Mouse (Mus musculus): ENCODE data around the gene Ypel1. TPM values are rescaled to one million over a fixed set of nuclear protein-coding genes. Genes with fewer than 3 reads are reported as not detected.

Gene Ypel1
- polyA plus RNA-seq (2014; fragmentation: Nextera tagmentation; extraction: Ambion mirVana), result 169 and 174 TPM in 2 replicates

DNA sequence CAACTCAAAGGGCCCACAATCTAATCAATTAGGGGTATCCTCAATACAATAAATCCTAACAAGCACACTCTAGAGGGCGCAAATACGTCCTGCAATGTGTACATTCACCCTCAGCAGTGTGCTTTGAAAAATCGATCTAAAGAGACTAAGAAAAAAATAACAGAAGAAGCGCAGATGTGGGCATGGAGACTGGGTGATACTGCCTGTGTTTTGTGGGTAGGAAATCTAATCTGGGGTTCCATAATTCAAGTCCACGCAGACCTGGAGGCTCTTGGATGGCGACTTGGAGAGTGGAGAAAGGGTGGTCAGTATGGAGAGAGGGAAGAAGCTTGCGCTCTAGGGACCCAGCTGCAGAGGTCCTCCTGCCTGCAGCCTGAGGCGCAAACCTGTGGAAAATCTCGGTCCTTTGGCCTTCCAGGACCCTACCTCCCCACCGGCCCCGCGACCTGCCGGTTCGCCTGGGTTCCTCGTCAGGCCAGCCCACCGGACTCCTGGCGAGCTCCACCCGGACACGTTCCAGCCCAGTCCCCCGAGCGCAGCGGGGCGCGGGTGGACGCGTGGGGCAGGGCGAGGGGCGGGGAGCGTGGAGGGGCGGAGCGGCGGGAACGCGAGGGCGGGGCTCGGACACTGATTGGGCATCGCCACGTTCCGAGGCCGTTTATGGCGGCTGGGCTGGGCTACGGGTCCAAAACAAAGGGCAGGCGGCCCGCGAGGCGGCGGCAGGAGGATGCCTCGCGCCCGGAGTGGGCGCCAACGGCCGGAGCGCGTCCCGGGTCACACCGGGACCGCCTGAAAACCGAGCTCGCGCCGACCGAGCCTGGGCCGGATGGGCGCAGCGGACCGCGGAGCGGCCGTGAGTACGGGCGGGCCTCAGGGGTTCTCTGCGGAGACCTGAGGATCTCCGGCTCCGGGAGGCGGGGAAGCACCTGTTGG, at the start of gene Ypel1:
Gene Ypel1 (plus strand): TSS at position 186 of the 933 bp plus-strand sequence.
- Histone ChIP-seq H3K9ac (replicated peaks; ENCODE audit: low read length) (peak within 1 kb of the TSS; percentile 88), H3K4me1 (ENCODE audit: control insufficient read depth, insufficient read depth, low read length) (peaks cover 11% of the 10 kb centered on the region), H3K9me3 (ENCODE audit: control insufficient read depth, low read length) (no peaks in the 10 kb centered on the region), H3K27me3 (ENCODE audit: control insufficient read depth, insufficient read depth, low read length) (no peaks in the 10 kb centered on the region), H3K4me3 (replicated peaks; ENCODE audit: low read depth, low read length) (peak within 1 kb of the TSS; percentile 82), H3K4me2 (ENCODE audit: low read length) (peak within 1 kb of the TSS; percentile 63), H3K27ac (replicated peaks; ENCODE audit: low read depth, low read length) (peak within 1 kb of the TSS; percentile 96), H3K36me3 (ENCODE audit: control insufficient read depth, insufficient read depth, low read length) (peaks cover 13% of the 10 kb centered on the region)
- peak; percentile 94 for DNase-seq
- WGBS, result under 1% methylated on average over 75 of the region's 76 CpGs
- ATAC-seq (ENCODE audit: low FRiP score, low TSS enrichment), result peak; percentile 95

DNA sequence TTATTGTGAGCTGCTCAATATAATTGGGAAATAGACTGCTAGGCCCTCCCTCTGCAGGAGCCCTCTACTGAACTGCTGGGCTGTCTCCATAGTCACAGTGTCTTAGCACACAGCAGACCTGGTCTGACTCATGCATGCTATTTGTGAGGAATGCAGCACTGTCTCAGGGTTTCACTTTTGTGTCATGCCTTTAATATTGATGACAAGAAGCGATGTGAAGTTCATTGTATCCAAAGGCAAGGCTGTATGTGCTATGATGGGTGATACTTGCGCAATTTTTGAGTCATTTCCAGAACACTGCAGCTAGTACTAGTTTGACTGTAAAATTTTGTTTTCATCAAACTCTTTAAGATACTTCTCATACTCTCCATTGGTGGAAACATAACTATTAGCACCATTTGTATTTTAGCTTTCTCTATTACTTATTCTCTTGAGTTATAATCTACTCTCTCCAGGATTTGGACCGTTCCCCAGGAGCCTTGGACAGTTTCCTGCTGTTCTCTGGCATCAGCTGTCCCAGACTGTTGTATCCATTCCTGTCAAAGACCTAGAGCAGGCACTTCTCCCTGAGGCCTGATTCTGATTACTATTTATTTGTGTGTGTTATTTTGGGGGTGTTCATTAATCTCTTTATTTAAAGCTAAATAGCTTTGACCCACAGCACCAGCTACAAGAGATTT, 44.9 kb upstream of the Ypel1 start:
- no peak for ATAC-seq (ENCODE audit: low FRiP score, low TSS enrichment)
- DNase-seq, result no peak
- peaks cover 52% of the 10 kb centered on the region for H3K36me3 ChIP-seq (ENCODE audit: control insufficient read depth, insufficient read depth, low read length)
- no peak overlapping the region for H3K9ac ChIP-seq (replicated peaks; ENCODE audit: low read length)
- no peak overlapping the region for H3K4me3 ChIP-seq (replicated peaks; ENCODE audit: low read depth, low read length)
- H3K27me3 ChIP-seq (ENCODE audit: control insufficient read depth, insufficient read depth, low read length), result no peaks in the 10 kb centered on the region
- no peak overlapping the region for H3K4me2 ChIP-seq (ENCODE audit: low read length)
- no peak overlapping the region for H3K27ac ChIP-seq (replicated peaks; ENCODE audit: low read depth, low read length)
- 91% methylated on average over 3 of the region's 3 CpGs for WGBS
- no peaks in the 10 kb centered on the region for H3K9me3 ChIP-seq (ENCODE audit: control insufficient read depth, low read length)
- no peaks in the 10 kb centered on the region for H3K4me1 ChIP-seq (ENCODE audit: control insufficient read depth, insufficient read depth, low read length)

DNA sequence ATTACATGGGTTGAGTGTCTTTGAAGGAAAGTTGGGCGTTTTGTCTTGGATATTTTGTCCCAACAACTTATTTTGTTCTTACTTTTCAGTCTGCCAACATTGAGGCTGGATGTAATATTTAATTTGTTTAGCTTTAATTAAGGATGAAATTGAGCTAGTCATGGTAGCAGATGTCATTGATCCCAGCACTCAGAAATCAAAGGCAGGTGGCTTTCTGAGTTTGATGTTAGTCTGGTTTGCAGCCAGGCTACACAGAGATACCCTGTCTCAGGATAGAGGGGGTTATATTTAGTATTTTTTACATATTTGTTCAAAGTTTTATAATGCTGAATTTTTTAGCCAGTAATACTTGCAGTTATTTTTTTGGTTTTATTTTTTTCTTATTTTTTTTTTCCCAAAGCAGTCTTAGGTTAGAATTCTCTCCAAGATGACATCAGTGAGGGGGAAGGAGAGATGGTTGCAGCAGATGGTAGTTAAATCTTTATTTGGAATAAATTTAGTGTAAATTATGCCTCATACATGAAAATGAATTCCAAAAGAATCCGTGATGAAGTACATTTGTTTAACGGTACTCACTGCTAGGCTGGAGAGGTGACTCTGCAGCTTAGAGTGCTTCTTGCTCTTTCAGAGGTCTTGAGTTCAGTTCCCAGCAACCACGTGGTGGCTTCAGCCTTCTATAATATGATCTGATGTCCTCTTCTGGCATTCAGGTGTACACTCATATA, 39.4 kb upstream of the Ypel1 start:
- WGBS, result 57% methylated on average over 4 of the region's 4 CpGs
- Histone ChIP-seq H3K4me3 (replicated peaks; ENCODE audit: low read depth, low read length) (no peak overlapping the region), H3K27ac (replicated peaks; ENCODE audit: low read depth, low read length) (no peak overlapping the region), H3K4me1 (ENCODE audit: control insufficient read depth, insufficient read depth, low read length) (no peaks in the 10 kb centered on the region), H3K36me3 (ENCODE audit: control insufficient read depth, insufficient read depth, low read length) (peaks cover 42% of the 10 kb centered on the region), H3K27me3 (ENCODE audit: control insufficient read depth, insufficient read depth, low read length) (no peaks in the 10 kb centered on the region), H3K9ac (replicated peaks; ENCODE audit: low read length) (no peak overlapping the region), H3K4me2 (ENCODE audit: low read length) (no peak overlapping the region), H3K9me3 (ENCODE audit: control insufficient read depth, low read length) (no peaks in the 10 kb centered on the region)
- ATAC-seq (ENCODE audit: low FRiP score, low TSS enrichment) (no peak), DNase-seq (no peak)

DNA sequence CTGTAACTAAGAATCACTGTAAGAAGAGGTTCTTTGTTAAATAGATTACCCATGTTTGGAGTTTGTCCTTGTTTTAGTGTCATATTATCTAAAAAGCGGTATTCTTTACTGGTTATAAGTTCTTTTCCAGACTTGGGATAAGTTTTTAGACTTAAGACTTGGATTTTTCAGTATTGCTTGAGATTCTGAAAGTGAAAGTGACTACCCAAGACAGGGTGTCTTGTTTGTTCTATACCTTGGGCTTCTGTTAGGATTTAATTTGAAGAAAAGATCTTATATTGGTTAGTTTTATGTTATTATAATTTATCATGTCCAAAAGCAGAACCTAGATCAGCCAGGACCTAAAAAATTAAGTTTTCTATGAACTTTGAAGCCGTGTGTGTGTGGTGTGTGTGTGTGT, 35.7 kb upstream of the Ypel1 start:
- no peak overlapping the region for H3K4me2 ChIP-seq (ENCODE audit: low read length)
- H3K4me3 ChIP-seq (replicated peaks; ENCODE audit: low read depth, low read length), result no peak overlapping the region
- 95% methylated on average over 2 of the region's 2 CpGs for WGBS
- H3K27ac ChIP-seq (replicated peaks; ENCODE audit: low read depth, low read length), result no peak overlapping the region
- H3K9me3 ChIP-seq (ENCODE audit: control insufficient read depth, low read length), result no peaks in the 10 kb centered on the region
- ATAC-seq (ENCODE audit: low FRiP score, low TSS enrichment), result no peak
- H3K4me1 ChIP-seq (ENCODE audit: control insufficient read depth, insufficient read depth, low read length), result no peaks in the 10 kb centered on the region
- H3K9ac ChIP-seq (replicated peaks; ENCODE audit: low read length), result no peak overlapping the region
- no peaks in the 10 kb centered on the region for H3K27me3 ChIP-seq (ENCODE audit: control insufficient read depth, insufficient read depth, low read length)
- peaks cover 54% of the 10 kb centered on the region for H3K36me3 ChIP-seq (ENCODE audit: control insufficient read depth, insufficient read depth, low read length)
- no peak for DNase-seq

DNA sequence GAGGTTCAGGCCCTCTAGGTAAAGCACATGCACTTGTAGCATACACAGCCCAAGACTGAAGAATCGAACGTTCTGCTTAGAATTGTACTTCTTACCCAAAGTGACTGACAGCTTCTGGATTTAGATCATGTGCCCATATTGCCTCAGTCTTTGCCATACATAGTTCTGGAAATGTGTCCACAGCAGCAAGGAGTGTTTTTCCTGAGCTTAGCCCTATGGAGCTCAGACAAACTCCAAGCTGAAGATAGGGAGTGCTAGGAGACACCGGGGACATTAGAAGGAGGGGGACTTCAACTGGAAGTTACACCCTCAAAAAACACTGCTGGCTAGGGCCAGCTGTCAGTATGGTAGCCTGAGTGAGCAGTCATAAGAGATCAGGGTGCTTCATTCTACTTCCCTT, 28.8 kb upstream of the Ypel1 start:
- 96% methylated on average over 3 of the region's 3 CpGs for WGBS
- no peaks in the 10 kb centered on the region for H3K9me3 ChIP-seq (ENCODE audit: control insufficient read depth, low read length)
- no peak overlapping the region for H3K9ac ChIP-seq (replicated peaks; ENCODE audit: low read length)
- no peak overlapping the region for H3K4me3 ChIP-seq (replicated peaks; ENCODE audit: low read depth, low read length)
- no peak overlapping the region for H3K27ac ChIP-seq (replicated peaks; ENCODE audit: low read depth, low read length)
- peaks cover 82% of the 10 kb centered on the region for H3K36me3 ChIP-seq (ENCODE audit: control insufficient read depth, insufficient read depth, low read length)
- DNase-seq (no peak), ATAC-seq (ENCODE audit: low FRiP score, low TSS enrichment) (no peak)
- H3K4me1 ChIP-seq (ENCODE audit: control insufficient read depth, insufficient read depth, low read length), result no peaks in the 10 kb centered on the region
- H3K27me3 ChIP-seq (ENCODE audit: control insufficient read depth, insufficient read depth, low read length), result no peaks in the 10 kb centered on the region
- H3K4me2 ChIP-seq (ENCODE audit: low read length), result no peak overlapping the region

DNA sequence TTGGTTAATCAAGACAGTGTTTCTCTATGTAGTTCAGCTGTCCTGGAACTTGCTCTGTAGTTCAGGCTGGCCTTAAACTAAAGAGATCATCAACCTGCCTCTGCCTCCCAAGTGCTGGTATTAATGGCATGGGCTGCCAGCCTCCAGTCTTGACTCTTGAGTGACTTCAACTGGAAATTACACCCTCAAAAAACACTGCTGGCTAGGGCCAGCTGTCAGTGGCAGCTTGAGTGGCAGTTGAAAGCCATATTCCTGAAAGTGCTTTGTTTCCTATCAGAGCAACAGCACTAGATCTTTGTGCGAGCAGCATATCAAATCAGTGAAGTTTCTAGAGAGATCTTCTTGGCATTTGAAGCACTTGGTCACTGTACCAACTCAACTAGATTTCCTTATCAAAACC, 28.1 kb upstream of the Ypel1 start:
- H3K27me3 ChIP-seq (ENCODE audit: control insufficient read depth, insufficient read depth, low read length), result no peaks in the 10 kb centered on the region
- H3K4me2 ChIP-seq (ENCODE audit: low read length), result no peak overlapping the region
- no peaks in the 10 kb centered on the region for H3K9me3 ChIP-seq (ENCODE audit: control insufficient read depth, low read length)
- no peak overlapping the region for H3K27ac ChIP-seq (replicated peaks; ENCODE audit: low read depth, low read length)
- no peak overlapping the region for H3K9ac ChIP-seq (replicated peaks; ENCODE audit: low read length)
- DNase-seq, result no peak
- H3K36me3 ChIP-seq (ENCODE audit: control insufficient read depth, insufficient read depth, low read length), result peaks cover 81% of the 10 kb centered on the region
- no peak for ATAC-seq (ENCODE audit: low FRiP score, low TSS enrichment)
- H3K4me3 ChIP-seq (replicated peaks; ENCODE audit: low read depth, low read length), result no peak overlapping the region
- no peaks in the 10 kb centered on the region for H3K4me1 ChIP-seq (ENCODE audit: control insufficient read depth, insufficient read depth, low read length)
- WGBS, result 90% methylated on average over 1 of the region's 1 CpGs

DNA sequence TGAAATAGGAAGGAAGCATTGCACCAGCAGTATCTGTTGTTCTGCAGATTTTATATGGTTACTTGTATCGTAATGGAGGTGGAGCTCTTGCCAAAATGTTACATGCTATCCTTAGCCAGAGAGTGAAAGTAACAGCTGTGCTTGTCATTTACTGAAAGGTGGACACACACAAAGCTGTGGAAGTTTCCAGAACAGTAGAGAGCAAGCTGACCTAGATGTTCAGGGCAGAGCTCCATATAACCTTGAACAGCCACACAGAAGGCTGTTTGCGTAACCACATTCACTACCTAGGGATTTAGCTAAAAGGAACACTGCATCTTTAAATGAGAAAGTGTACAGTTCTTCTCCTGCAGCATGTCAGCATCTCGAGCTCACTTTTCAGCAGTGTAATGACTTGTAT, 25.2 kb upstream of the Ypel1 start:
- H3K4me3 ChIP-seq (replicated peaks; ENCODE audit: low read depth, low read length), result no peak overlapping the region
- no peaks in the 10 kb centered on the region for H3K27me3 ChIP-seq (ENCODE audit: control insufficient read depth, insufficient read depth, low read length)
- no peak overlapping the region for H3K9ac ChIP-seq (replicated peaks; ENCODE audit: low read length)
- WGBS, result 94% methylated on average over 3 of the region's 3 CpGs
- ATAC-seq (ENCODE audit: low FRiP score, low TSS enrichment) (no peak), DNase-seq (no peak)
- no peaks in the 10 kb centered on the region for H3K9me3 ChIP-seq (ENCODE audit: control insufficient read depth, low read length)
- no peak overlapping the region for H3K27ac ChIP-seq (replicated peaks; ENCODE audit: low read depth, low read length)
- no peak overlapping the region for H3K4me2 ChIP-seq (ENCODE audit: low read length)
- H3K4me1 ChIP-seq (ENCODE audit: control insufficient read depth, insufficient read depth, low read length), result no peaks in the 10 kb centered on the region
- peaks cover 75% of the 10 kb centered on the region for H3K36me3 ChIP-seq (ENCODE audit: control insufficient read depth, insufficient read depth, low read length)

DNA sequence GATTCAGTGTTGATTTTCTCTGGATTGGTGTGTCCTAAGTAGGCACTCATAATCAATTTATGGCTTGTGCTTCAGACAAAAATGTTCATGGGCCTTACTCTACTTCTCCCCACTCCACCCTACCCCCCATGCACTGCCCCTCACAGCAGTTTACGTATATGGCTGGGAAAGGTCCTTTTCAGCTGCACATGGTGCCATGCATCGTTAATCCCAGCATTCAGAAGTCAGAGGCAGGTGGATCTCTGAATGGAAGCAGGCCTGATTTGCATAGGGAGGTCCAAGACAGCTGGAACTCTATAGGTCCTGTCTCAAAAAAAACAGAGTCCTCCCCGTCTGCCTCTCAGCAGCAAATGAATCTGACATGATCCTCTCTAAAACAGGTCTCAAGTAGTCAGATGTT, 24.2 kb upstream of the Ypel1 start:
- no peak for DNase-seq
- Histone ChIP-seq H3K4me1 (ENCODE audit: control insufficient read depth, insufficient read depth, low read length) (no peaks in the 10 kb centered on the region), H3K36me3 (ENCODE audit: control insufficient read depth, insufficient read depth, low read length) (peaks cover 74% of the 10 kb centered on the region), H3K4me2 (ENCODE audit: low read length) (no peak overlapping the region), H3K27ac (replicated peaks; ENCODE audit: low read depth, low read length) (no peak overlapping the region), H3K9ac (replicated peaks; ENCODE audit: low read length) (no peak overlapping the region), H3K9me3 (ENCODE audit: control insufficient read depth, low read length) (no peaks in the 10 kb centered on the region), H3K27me3 (ENCODE audit: control insufficient read depth, insufficient read depth, low read length) (no peaks in the 10 kb centered on the region), H3K4me3 (replicated peaks; ENCODE audit: low read depth, low read length) (no peak overlapping the region)
- ATAC-seq (ENCODE audit: low FRiP score, low TSS enrichment), result no peak
- WGBS, result 9% methylated on average over 3 of the region's 3 CpGs

Measured in midbrain, embryonic 14.5 days (tissue).